Mouse (Mus musculus): ENCODE measurements around the gene Uba3.
A peak's percentile ranks its signal among the peaks of the same experiment; 100 is the strongest.

Uba3 gene

GRCm38 (mm10) chr6:97210191-97210961 lies 4.9 kb upstream of the Uba3 start, which contains the start of gene Arl6ip5:
Gene Arl6ip5 (plus strand): TSS chr6:97210689.
- peak; percentile 95 for DNase-seq (ENCODE audit: low read depth, low spot score)

GRCm38 (mm10) chr6:97209751-97210150 lies 4.3 kb upstream of the Uba3 start:
- DNase-seq (ENCODE audit: low read depth, low spot score), result peak; percentile 79

GRCm38 (mm10) chr6:97209201-97209600 lies 3.8 kb upstream of the Uba3 start:
- DNase-seq (ENCODE audit: low read depth, low spot score), result peak; percentile 84

- DNase-seq (ENCODE audit: low read depth, low spot score), result peak; percentile 56
Observed at GRCm38 (mm10) chr6:97208406-97208805, 3.0 kb upstream of the Uba3 start.

- peak; percentile 61 for DNase-seq (ENCODE audit: low read depth, low spot score)
Observed at GRCm38 (mm10) chr6:97207085-97207484, 1.6 kb upstream of the Uba3 start.

GRCm38 (mm10) chr6:97204952-97205351 lies 495 bp downstream of the Uba3 start:
- peak; percentile 56 for DNase-seq (ENCODE audit: low read depth, low spot score)

- DNase-seq (ENCODE audit: low read depth, low spot score), result peak; percentile 63
Observed at GRCm38 (mm10) chr6:97204252-97204869, 1.1 kb downstream of the Uba3 start.

- DNase-seq (ENCODE audit: low read depth, low spot score), result no peak
Observed at GRCm38 (mm10) chr6:97202477-97202876, 3.0 kb downstream of the Uba3 start.

GRCm38 (mm10) chr6:97200437-97200836 lies 5.0 kb downstream of the Uba3 start:
- no peak for DNase-seq (ENCODE audit: low read depth, low spot score)

- no peak for DNase-seq (ENCODE audit: low read depth, low spot score)
Observed at GRCm38 (mm10) chr6:97179367-97179828, 26.0 kb downstream of the Uba3 start.

GRCm38 (mm10) chr6:97178491-97179366 lies 26.7 kb downstream of the Uba3 start, which contains the start of gene Tmf1:
Gene Tmf1 (minus strand): TSS chr6:97179122.
- DNase-seq (ENCODE audit: low read depth, low spot score), result peak; percentile 96

- DNase-seq (ENCODE audit: low read depth, low spot score), result peak; percentile 72
Observed at GRCm38 (mm10) chr6:97175716-97176115, 29.7 kb downstream of the Uba3 start.

- DNase-seq (ENCODE audit: low read depth, low spot score), result peak; percentile 48
Observed at GRCm38 (mm10) chr6:97150156-97150555, 55.3 kb downstream of the Uba3 start.

- peak; percentile 22 for DNase-seq (ENCODE audit: low read depth, low spot score)
Observed at GRCm38 (mm10) chr6:97149721-97150120, 55.7 kb downstream of the Uba3 start.

GRCm38 (mm10) chr6:97148383-97149251 lies 56.8 kb downstream of the Uba3 start, which contains the start of gene Eogt:
Gene Eogt (minus strand): TSS chr6:97149182.
- peak; percentile 88 for DNase-seq (ENCODE audit: low read depth, low spot score)

GRCm38 (mm10) chr6:97147755-97148382 lies 57.6 kb downstream of the Uba3 start:
- no peak for DNase-seq (ENCODE audit: low read depth, low spot score)

GRCm38 (mm10) chr6:97145156-97145555 lies 60.3 kb downstream of the Uba3 start:
- DNase-seq (ENCODE audit: low read depth, low spot score), result no peak

- DNase-seq (ENCODE audit: low read depth, low spot score), result no peak
Observed at GRCm38 (mm10) chr6:97144359-97144758, 61.1 kb downstream of the Uba3 start.

- no peak for DNase-seq (ENCODE audit: low read depth, low spot score)
Observed at GRCm38 (mm10) chr6:97142611-97143010, 62.8 kb downstream of the Uba3 start.

- no peak for DNase-seq (ENCODE audit: low read depth, low spot score)
Observed at GRCm38 (mm10) chr6:97141811-97142210, 63.6 kb downstream of the Uba3 start.

All from A20 (cell line).